Mouse (Mus musculus) cerebellum, adult (tissue): ENCODE results near the gene Ccn5.
A peak's percentile ranks its signal among the peaks of the same experiment; 100 is the strongest.

Experiments
- ATAC-seq: cut with Nextera tagmentation; 2 replicates; pipeline ENCODE4 v1.9.2; 2017; ENCODE audit warnings: mild to moderate bottlenecking, moderate library complexity, mixed read lengths; ENCODE audit not compliant: insufficient number of reproducible peaks, low FRiP score, low TSS enrichment

Ccn5 gene

GRCm38 (mm10) chr2:163820607-163821006 lies at the start of gene Ccn5:
Gene Ccn5 (plus strand): TSS chr2:163820861.
- ATAC-seq: peak; percentile 72

DNA sequence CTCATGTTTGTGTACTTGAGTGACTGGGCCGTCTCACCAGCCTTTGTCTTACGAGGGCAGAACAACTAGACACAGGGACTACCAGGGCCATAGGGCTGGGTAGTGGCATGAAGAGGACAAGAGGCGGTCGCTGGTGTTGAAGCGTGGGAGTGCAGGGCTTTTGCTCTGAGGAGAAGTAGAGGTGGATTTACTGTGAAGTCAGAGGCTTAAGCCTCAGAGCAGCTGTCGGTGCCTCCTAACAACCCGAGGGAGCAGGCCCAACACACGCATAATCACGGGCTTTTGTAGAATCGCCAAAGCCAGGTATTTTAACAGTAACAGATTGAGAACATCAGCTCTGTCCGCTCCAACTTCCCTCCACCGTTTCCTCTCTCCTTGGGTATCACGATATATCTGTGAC lies 44.0 kb upstream of the Ccn5 start:
- no peak for ATAC-seq

GRCm38 (mm10) chr2:163777061-163777460 lies 43.6 kb upstream of the Ccn5 start:
- ATAC-seq: no peak

GRCm38 (mm10) chr2:163778896-163779295 lies 41.8 kb upstream of the Ccn5 start:
- ATAC-seq: no peak

DNA sequence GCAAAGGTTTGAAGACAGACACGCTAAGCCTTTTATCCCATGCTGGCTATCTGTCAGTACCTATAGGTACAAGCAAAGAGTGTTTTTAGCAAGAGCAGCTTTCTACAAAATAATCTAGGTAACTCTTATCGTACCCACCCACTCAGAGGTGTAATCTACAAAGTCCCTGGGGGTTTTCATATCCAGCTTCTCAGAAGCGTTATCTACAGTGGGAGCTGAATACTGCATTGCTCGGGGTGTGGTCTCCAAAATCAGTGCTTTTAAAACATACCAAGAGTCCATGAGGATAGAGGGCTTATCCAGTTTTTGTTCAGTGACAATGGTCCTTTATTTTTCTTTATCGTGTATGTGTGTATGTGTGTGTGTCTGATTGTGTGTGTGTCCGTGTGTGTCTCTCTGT lies 37.3 kb upstream of the Ccn5 start:
- no peak for ATAC-seq

GRCm38 (mm10) chr2:163783901-163784300 lies 36.8 kb upstream of the Ccn5 start:
- ATAC-seq: no peak

GRCm38 (mm10) chr2:163787086-163787485 lies 33.6 kb upstream of the Ccn5 start:
- no peak for ATAC-seq

DNA sequence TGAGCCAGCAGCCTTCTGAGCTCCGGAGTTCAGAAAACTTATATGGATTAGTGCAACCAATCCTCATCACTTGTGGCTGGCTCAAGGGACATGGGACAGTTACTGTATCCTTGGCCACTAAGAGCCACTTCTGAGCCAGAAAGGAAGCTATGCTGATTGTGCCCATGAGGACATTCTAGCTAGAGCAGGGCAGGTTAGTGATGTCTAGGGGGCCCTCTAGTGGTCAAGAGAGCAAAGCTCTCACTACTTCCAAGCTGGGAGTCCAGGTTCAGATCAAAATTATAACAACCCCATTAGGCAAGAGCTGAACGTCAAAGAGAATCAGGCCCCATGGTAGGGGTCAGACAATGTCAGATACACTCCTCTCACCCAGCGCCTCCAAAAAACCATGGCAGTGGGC lies 33.0 kb upstream of the Ccn5 start:
- peak; percentile 81 for ATAC-seq

DNA sequence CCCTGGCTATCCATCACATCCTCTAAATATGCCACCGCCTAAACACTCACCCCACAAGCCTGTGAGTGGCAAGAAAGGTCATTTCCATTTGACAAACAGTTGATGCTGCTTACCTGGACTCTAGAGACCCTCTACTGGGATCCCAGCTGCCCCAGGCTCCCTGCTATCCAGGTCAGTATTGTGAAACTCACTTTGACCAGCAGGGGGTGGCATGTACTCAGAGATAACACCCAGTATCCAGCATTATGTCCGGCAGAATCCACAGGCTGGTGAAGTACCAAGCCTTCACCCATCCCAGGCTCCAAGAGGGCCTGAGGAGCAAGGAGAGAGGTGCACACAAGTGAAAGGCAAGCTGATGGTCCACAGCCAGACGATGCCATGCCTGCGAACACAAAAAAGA lies 32.2 kb upstream of the Ccn5 start:
- peak; percentile 72; the same call in 1 of the 2 replicates for ATAC-seq

DNA sequence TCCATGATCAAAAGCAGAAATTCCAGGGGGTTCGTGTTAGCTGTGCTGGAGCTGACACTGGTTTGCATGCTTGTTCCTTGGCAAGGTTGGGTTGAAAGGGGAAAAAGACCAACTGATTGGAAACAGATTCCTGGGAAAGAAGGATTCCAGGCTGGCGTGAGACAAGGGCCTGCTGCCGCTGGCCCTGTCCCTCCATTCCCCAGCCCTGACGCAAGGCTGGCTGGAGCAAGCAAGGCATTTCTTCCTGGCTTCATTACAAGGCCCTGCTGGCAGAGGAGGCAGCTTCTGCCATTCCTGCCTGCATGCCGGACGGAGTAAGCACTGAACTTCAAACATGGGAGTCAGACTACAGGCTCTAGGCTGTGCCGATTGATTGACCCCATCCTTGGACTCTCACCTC lies 22.2 kb upstream of the Ccn5 start:
- no peak for ATAC-seq

GRCm38 (mm10) chr2:163800832-163801231 lies 19.8 kb upstream of the Ccn5 start:
- ATAC-seq: no peak

DNA sequence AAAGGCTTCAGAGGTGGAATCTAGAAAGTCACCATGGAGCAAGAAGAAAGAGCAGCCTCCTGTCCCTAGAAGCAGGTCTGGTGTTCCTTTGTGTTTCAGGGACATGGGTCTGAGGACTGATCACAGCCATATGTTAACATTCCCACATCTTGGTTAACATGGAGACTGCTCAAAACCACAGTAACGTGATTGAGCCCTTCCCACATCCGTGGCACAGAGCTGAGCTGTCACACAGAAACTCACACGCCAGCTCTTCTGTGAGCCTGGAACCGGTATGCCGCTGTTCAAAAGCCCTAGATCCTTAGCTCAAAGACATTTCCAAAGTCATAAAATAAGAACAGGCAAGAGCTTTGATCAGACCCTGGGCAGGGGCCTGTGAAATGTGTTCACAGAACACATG lies 19.3 kb upstream of the Ccn5 start:
- no peak for ATAC-seq

GRCm38 (mm10) chr2:163803838-163804237 lies 16.8 kb upstream of the Ccn5 start:
- no peak for ATAC-seq

DNA sequence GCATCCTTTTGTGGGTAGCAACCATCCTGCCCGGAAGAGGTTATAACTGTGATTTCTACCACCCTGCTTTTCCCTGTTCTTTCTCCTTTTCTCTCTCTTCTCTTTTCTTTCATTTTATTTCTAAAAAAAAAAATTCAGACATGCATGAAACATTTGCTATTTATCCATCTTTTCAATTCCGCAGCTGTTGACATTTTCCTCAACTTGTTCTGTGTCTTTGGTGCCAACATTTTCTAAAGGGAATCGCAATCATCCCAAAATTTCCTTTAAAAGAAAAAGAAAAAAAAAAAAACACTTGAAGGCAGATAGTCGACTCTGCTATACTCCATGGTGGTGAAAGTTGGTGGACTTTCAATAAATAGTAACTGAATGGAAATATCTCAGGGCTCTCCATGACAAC lies 11.5 kb upstream of the Ccn5 start:
- ATAC-seq: no peak

DNA sequence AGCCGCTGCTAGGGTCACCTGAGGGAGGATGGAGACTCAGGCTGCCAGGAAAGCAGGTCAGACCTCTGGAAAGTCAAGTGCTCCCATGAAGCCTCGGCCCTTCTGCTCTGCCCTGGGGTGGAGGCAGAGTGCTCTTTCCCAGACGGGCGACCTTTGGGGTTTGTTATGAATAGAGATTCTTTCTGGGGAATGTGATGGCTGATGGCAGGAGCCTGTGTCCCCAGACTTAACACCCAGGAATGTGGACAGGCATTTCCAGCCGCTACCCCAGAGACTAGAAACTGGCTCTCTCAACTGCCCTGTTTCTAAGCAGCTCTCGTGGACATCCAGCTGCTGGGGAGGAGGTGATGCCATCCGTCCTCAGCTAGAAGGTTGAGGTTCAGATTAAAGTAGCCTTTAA lies 11.0 kb upstream of the Ccn5 start:
- ATAC-seq: no peak

DNA sequence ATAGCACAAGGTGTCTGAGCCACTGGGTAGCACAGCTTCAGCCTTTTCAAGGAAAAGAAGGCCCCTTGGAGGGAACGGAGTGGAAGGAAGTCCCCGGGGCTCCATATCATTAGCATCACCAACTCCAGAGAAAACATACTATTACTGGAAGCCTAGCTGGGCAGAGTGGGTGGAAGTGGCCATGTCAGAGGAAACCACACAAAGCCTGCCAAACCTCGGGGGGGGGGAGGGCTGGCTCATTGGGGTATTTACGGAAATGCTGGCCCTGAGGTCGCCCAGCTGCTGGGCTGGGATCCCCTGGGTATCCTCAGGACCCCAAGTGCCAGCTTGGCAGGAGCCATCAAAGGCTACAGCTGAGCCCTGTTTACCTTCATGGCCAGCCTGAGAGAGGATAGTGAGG lies 7.6 kb upstream of the Ccn5 start:
- no peak for ATAC-seq

- ATAC-seq: no peak
These were observed 5.8 kb upstream of the Ccn5 start for GRCm38 (mm10) chr2:163814739-163815465.

GRCm38 (mm10) chr2:163823248-163823647 lies 2.6 kb downstream of the Ccn5 start:
- no peak for ATAC-seq

GRCm38 (mm10) chr2:163823771-163824170 lies 3.1 kb downstream of the Ccn5 start:
- ATAC-seq: no peak

GRCm38 (mm10) chr2:163825861-163826260 lies 5.2 kb downstream of the Ccn5 start:
- ATAC-seq: no peak

GRCm38 (mm10) chr2:163826494-163826893 lies 5.8 kb downstream of the Ccn5 start:
- ATAC-seq: no peak

DNA sequence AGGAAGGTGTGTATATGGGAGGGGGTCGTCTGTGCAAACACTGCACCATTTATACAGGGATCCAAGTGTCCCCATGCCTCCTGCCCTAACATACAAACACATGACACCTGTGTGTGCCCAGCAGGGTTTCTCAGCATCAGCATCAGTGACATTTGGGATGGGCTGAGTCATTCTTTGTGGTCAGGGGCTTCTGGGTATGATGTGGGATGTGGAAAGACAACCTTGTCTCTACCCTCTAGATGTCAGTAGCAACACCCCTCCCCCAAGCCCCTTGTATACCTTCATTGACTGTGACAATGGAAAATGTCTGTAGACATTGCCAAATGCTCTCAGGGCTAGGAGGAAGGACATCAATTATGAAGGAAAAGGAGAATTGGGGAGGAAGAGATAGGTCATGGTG lies 10.5 kb downstream of the Ccn5 start:
- no peak for ATAC-seq

DNA sequence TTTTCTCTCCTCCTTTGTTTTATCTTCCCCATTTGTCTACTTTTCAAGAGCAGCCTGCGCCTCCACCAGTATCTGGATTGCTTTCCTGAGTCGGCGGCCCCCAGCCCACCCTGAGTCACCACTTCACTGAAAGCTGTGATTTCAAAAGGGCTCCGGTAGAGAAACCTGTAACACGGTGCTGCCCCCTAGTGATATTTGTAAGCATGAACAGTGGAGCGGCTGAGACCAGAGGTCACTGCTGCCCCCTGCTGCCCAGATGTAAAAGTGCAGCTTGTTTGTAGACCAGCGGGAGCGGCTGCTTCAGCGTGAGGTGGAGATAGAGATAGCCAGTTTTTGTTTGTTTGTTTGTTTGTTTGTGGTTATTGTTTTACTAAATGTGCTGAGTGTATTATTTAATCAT lies 17.4 kb downstream of the Ccn5 start:
- ATAC-seq: peak; percentile 81
